Mouse (Mus musculus) heart, embryonic 12.5 days (tissue): ENCODE measurements around the gene Tenm3. TPM values are rescaled to one million over a fixed set of nuclear protein-coding genes. Genes with fewer than 3 reads are reported as not detected.

Source experiments
- ATAC-seq: fragments of 200-750 bp; cut with Nextera tagmentation; 2 replicates; pipeline ENCODE4 v1.8.0; 2017; ENCODE audit warnings: moderate TSS enrichment, moderate library complexity; ENCODE audit not compliant: insufficient number of reproducible peaks, low FRiP score
- H3K27ac ChIP-seq: fragments of 300-500 bp; sonication (generic); 2 replicates; pipeline ENCODE4 v1.5.1; 2016; ENCODE audit warnings: mild to moderate bottlenecking, moderate library complexity; ENCODE audit not compliant: poor library complexity, severe bottlenecking
- H3K27me3 ChIP-seq: fragments of 300-500 bp; sonication (generic); replicated peaks from 2 replicates; pipeline ENCODE4 v1.6.1; 2016; ENCODE audit warnings: mild to moderate bottlenecking, moderate library complexity
- H3K36me3 ChIP-seq: fragments of 300-500 bp; sonication (generic); 2 replicates; pipeline ENCODE4 v1.6.1; 2016; ENCODE audit warnings: mild to moderate bottlenecking, moderate library complexity
- H3K4me1 ChIP-seq: fragments of 300-500 bp; sonication (generic); replicated peaks from 2 replicates; pipeline ENCODE4 v1.6.1; 2016; ENCODE audit warnings: mild to moderate bottlenecking
- H3K4me2 ChIP-seq: fragments of 300-500 bp; sonication (generic); 2 replicates; pipeline ENCODE4 v1.6.1; 2016; ENCODE audit warnings: mild to moderate bottlenecking, moderate library complexity
- H3K4me3 ChIP-seq: fragments of 300-500 bp; sonication (generic); 2 replicates; pipeline ENCODE4 v1.5.1; 2016; ENCODE audit warnings: mild to moderate bottlenecking
- H3K9ac ChIP-seq: fragments of 300-500 bp; sonication (generic); 2 replicates; pipeline ENCODE4 v1.6.1; 2016; ENCODE audit warnings: mild to moderate bottlenecking, moderate library complexity
- H3K9me3 ChIP-seq: fragments of 300-500 bp; sonication (generic); replicated peaks from 2 replicates; pipeline ENCODE4 v1.6.1; 2016; ENCODE audit warnings: mild to moderate bottlenecking, moderate library complexity
- WGBS: fragments of 180-500 bp; shearing (Covaris S2); methylation state at CpG from one replicate; pipeline ENCODE4 v1.1.7; 2016; 5-methylcytosine and 5-hydroxymethylcytosine counted together
- polyA plus RNA-seq: library from polyadenylated mRNA; unstranded; fragments of >200 nt; fragmentation: Nextera tagmentation; extraction: Ambion mirVana; gene quantifications from 2 replicates; pipeline ENCODE4 v1.2.1, GENCODE M21; 2016

The Tenm3 gene
- polyA plus RNA-seq, 1 experiment from 2014 or later, result 15.2 TPM

DNA sequence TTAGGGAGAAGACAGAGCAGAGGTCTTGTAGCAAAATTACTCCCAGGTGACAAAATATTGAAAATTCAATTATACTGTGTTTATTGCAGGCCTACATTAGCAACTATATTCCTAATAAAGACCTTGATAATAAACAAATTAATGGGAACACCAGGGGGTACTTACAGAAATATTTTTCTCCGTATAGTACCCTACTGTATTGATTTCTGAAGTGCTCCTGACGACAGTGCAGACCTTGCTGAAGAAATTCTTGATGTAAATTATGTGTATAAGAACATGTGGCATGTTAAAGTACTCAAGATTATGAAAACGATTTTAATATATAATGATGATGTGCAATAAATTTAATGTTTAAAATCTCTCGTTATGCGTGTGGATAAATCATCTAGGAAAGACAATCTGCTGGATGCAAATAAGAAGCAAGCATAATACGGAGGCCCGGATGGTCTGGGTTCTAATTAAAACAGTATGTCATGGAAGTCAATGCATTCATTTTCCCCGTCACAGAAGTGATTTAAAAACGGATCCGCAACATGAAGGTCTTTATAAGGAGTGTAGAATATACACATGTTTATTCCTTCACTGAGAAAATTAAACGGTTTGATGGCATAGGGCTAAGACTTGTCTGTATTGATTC is 221.1 kb downstream of the Tenm3 start:
- no peak overlapping the region for H3K9ac ChIP-seq
- H3K4me1 ChIP-seq, result no peaks in the 10 kb centered on the region
- H3K4me3 ChIP-seq, result no peak overlapping the region
- no peak for ATAC-seq
- no peaks in the 10 kb centered on the region for H3K9me3 ChIP-seq
- WGBS, result 89% methylated on average over 11 of the region's 11 CpGs
- no peaks in the 10 kb centered on the region for H3K27me3 ChIP-seq
- no peaks in the 10 kb centered on the region for H3K36me3 ChIP-seq
- no peak overlapping the region for H3K4me2 ChIP-seq
- H3K27ac ChIP-seq, result no peak overlapping the region

DNA sequence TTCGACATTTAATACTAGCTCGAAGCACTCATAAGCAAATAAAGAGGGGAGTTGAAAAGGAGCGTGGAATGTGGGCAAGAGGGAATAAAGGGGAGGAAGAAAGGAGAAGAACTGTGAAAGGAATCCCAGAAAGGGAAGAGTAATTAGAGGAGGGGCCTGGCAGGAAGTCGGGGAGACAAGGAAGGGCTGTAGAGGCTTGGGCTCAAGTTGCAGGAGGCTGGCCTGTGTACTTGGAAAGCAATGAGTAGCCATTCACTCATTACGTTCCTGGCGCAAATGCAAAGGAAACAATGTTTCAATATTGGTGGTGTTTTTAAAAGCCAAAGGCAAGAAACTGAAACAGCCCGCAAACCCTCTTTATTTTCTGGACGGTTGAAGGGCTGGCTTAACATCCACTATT is 228.7 kb downstream of the Tenm3 start:
- H3K27ac ChIP-seq, result no peak overlapping the region
- H3K4me1 ChIP-seq, result peaks cover 3% of the 10 kb centered on the region; the same call in 1 of the 2 replicates
- H3K9ac ChIP-seq, result no peak overlapping the region
- H3K4me3 ChIP-seq, result no peak overlapping the region
- no peak overlapping the region for H3K4me2 ChIP-seq
- H3K27me3 ChIP-seq, result no peaks in the 10 kb centered on the region
- no peak for ATAC-seq
- WGBS, result 55% methylated on average over 8 of the region's 8 CpGs
- H3K36me3 ChIP-seq, result no peaks in the 10 kb centered on the region
- no peaks in the 10 kb centered on the region for H3K9me3 ChIP-seq

DNA sequence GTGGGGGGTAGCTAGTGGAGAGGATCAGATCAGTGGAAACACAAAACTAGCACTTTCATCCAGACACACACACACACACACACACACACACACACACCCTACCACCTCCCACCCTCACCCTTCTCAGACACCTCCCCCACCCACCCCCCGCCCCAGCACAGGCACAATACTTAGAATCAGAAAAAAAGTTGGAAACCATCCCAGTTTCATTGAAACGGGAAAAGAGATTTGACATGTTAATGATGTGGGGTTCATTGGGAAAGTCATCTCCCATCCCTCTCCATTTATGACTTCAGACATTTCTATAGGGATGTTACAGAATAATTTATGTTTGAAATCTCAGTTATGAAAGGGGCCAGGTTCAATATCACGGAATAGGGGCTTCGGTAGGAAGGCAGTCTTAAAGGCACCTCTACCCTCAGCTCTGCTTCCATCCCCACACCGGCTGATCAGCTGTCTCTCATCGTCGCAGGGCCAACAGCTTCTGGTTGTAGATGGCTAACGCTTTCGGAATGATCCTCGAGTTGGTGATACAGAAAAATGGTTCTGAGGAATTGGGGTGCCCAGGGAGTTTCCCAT is 231.7 kb downstream of the Tenm3 start:
- Histone ChIP-seq H3K36me3 (no peaks in the 10 kb centered on the region), H3K9me3 (no peaks in the 10 kb centered on the region), H3K27ac (no peak overlapping the region), H3K4me3 (no peak overlapping the region), H3K4me2 (no peak overlapping the region), H3K4me1 (peaks cover 3% of the 10 kb centered on the region; the same call in 1 of the 2 replicates), H3K27me3 (no peaks in the 10 kb centered on the region), H3K9ac (no peak overlapping the region)
- 80% methylated on average over 10 of the region's 10 CpGs for WGBS
- ATAC-seq, result no peak

DNA sequence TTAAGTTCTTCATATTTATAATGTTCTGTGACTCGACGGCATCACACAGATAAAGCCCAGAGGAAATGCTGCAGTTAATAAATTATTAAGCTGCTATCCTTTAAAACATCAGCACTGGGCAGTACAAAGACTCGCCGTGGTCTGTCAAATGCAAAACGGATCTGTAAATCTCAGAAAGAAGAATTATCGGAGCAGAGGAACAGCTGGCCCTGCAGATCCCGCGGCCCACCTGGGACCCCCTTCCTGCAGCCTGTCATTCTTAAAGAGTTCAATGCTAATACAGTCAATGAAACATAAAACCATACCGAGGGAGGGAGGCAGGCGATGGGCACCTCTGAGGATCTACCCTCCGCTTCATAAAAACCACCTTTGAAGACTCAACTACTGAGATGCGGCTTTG is 232.6 kb downstream of the Tenm3 start:
- no peaks in the 10 kb centered on the region for H3K36me3 ChIP-seq
- no peak for ATAC-seq
- no peak overlapping the region for H3K9ac ChIP-seq
- peaks cover 3% of the 10 kb centered on the region; the same call in 1 of the 2 replicates for H3K4me1 ChIP-seq
- H3K4me3 ChIP-seq, result no peak overlapping the region
- H3K27me3 ChIP-seq, result no peaks in the 10 kb centered on the region
- 83% methylated on average over 12 of the region's 12 CpGs for WGBS
- no peaks in the 10 kb centered on the region for H3K9me3 ChIP-seq
- no peak overlapping the region for H3K4me2 ChIP-seq
- no peak overlapping the region for H3K27ac ChIP-seq

DNA sequence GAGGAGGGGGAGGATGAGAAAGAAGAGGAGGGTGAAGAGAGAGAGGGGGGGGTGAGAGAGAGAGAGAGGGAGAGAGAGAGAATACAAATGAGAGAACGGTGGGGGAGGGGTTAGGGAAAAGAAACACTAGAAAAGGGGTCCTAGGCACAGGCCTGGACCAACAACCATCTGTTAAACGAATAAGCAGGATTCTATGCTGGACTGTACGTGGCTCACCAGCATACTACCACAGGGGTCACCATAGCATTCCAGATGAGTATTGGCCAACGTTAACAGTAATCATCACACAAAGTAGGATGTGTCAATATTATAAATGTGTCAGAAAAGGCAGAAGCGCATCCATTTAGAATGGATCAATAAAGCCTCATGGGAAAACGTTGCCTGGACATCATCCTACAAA is 233.4 kb downstream of the Tenm3 start:
- Histone ChIP-seq H3K27ac (no peak overlapping the region), H3K4me3 (no peak overlapping the region), H3K36me3 (no peaks in the 10 kb centered on the region), H3K27me3 (no peaks in the 10 kb centered on the region), H3K9ac (no peak overlapping the region), H3K4me2 (no peak overlapping the region), H3K4me1 (peaks cover 3% of the 10 kb centered on the region; the same call in 1 of the 2 replicates), H3K9me3 (no peaks in the 10 kb centered on the region)
- ATAC-seq, result no peak
- 75% methylated on average over 6 of the region's 6 CpGs for WGBS

- no peak overlapping the region for H3K4me3 ChIP-seq
- ATAC-seq, result no peak
These were observed 234.1 kb downstream of the Tenm3 start for GRCm38 (mm10) chr8:48609684-48610083.

DNA sequence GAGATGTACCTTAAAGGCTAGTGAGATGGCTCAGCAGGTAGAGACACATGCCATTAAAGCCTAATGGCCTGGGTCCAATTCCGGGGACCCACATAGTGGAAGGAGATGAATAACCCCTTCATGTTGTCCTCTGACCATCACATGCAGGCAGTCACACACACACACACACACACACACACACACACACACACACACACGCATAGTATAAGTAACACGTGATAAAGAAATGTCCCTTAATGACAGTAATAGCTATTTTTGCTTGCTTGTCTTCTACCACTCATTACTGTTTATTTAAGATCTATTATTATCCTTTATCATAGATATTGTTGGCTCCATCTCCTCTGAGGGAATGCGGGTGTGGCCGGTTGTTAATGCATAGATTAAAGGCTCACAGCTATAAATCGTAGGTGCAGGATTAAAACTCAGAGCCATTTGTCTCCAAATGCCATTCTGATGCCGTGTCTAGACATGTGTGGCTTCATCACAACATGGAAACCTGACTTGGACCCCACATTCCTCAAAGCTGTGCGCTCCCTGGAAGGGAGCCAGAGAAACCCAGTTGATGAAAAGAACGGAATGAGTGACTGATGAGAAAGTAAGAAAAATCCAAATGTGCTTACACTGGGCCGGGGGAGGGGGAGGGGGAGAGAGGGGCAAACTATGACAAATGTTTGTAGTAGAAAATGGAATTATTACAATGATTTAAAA is 239.4 kb downstream of the Tenm3 start:
- Histone ChIP-seq H3K27me3 (no peaks in the 10 kb centered on the region), H3K27ac (no peak overlapping the region), H3K36me3 (no peaks in the 10 kb centered on the region), H3K4me1 (0 out of 2 replicates have a peak, but pooled peaks cover 3% of the 10 kb centered on the region), H3K4me2 (no peak overlapping the region), H3K9ac (no peak overlapping the region), H3K4me3 (no peak overlapping the region), H3K9me3 (no peaks in the 10 kb centered on the region)
- 76% methylated on average over 10 of the region's 10 CpGs for WGBS
- ATAC-seq, result no peak

More at GRCm38 (mm10) chr8:48609684-48610083, 234.1 kb downstream of the Tenm3 start:
- peaks cover 3% of the 10 kb centered on the region; the same call in 1 of the 2 replicates for H3K4me1 ChIP-seq
- WGBS, result 68% methylated on average over 4 of the region's 4 CpGs
- no peak overlapping the region for H3K4me2 ChIP-seq
- H3K36me3 ChIP-seq, result no peaks in the 10 kb centered on the region
- H3K9ac ChIP-seq, result no peak overlapping the region
- H3K27me3 ChIP-seq, result no peaks in the 10 kb centered on the region
- H3K27ac ChIP-seq, result no peak overlapping the region
- H3K9me3 ChIP-seq, result no peaks in the 10 kb centered on the region

DNA sequence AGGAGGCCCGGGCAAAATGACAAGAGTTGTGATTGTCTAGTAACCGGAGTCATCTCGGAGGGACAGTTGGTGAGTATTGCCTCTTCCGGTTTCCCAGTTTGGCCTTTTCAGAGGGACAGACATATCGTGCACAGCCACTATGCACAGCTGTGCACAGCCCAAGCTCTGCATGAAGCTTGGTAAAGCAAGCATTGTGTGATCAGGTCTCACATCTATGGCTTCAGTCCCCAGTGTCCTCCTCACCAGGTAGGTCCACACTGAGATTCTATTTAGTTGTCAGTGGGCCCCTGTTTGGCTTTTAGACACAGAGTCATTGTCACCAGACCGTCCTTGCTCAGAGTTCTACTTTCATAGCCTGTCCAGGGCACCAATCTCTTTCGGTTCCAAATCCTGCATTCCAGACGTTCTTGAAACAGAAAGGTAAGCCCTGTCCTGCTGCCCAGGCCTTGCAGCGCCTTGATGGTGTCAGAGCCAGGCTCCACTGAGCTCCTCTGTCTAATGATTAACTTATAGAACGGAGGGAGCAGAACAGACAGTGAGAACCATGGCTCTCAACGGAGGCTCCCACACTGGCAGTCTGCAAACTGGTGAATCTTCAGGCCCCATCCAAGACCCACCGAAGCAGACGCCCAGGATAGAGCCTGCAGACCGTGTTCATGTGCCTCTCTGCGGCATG is 240.4 kb downstream of the Tenm3 start:
- 87% methylated on average over 15 of the region's 15 CpGs for WGBS
- H3K9me3 ChIP-seq, result no peaks in the 10 kb centered on the region
- H3K27me3 ChIP-seq, result no peaks in the 10 kb centered on the region
- no peaks in the 10 kb centered on the region for H3K36me3 ChIP-seq
- no peak overlapping the region for H3K27ac ChIP-seq
- no peak overlapping the region for H3K4me2 ChIP-seq
- H3K4me3 ChIP-seq, result no peak overlapping the region
- ATAC-seq, result no peak
- peaks cover 7% of the 10 kb centered on the region for H3K4me1 ChIP-seq
- no peak overlapping the region for H3K9ac ChIP-seq

- H3K4me1 ChIP-seq, result peaks cover 7% of the 10 kb centered on the region
- no peaks in the 10 kb centered on the region for H3K9me3 ChIP-seq
- no peaks in the 10 kb centered on the region for H3K36me3 ChIP-seq
- H3K27ac ChIP-seq, result no peak overlapping the region
- H3K27me3 ChIP-seq, result no peaks in the 10 kb centered on the region
- H3K9ac ChIP-seq, result no peak overlapping the region
- no peak overlapping the region for H3K4me3 ChIP-seq
- H3K4me2 ChIP-seq, result no peak overlapping the region
- 78% methylated on average over 4 of the region's 4 CpGs for WGBS
- ATAC-seq, result no peak
These were observed 242.1 kb downstream of the Tenm3 start for GRCm38 (mm10) chr8:48601621-48602020.

- H3K27ac ChIP-seq, result no peak overlapping the region
- peaks cover 7% of the 10 kb centered on the region for H3K4me1 ChIP-seq
- H3K36me3 ChIP-seq, result no peaks in the 10 kb centered on the region
- no peak overlapping the region for H3K9ac ChIP-seq
- no peak overlapping the region for H3K4me3 ChIP-seq
- no peaks in the 10 kb centered on the region for H3K27me3 ChIP-seq
- H3K9me3 ChIP-seq, result no peaks in the 10 kb centered on the region
- no peak overlapping the region for H3K4me2 ChIP-seq
- 44% methylated on average over 4 of the region's 4 CpGs for WGBS
- no peak for ATAC-seq
These were observed 244.7 kb downstream of the Tenm3 start for GRCm38 (mm10) chr8:48599028-48599427.

GRCm38 (mm10) chr8:48596332-48596731 is 247.4 kb downstream of the Tenm3 start:
- Histone ChIP-seq H3K4me1 (peaks cover 11% of the 10 kb centered on the region), H3K27ac (no peak overlapping the region), H3K4me2 (no peak overlapping the region), H3K27me3 (no peaks in the 10 kb centered on the region), H3K9ac (no peak overlapping the region), H3K4me3 (no peak overlapping the region), H3K9me3 (no peaks in the 10 kb centered on the region), H3K36me3 (no peaks in the 10 kb centered on the region)
- no peak for ATAC-seq
- WGBS, result 60% methylated on average over 14 of the region's 14 CpGs
